Mouse (Mus musculus) spleen, adult 2 months (tissue): ENCODE results near the gene Nt5m. TPM values are rescaled to one million over a fixed set of nuclear protein-coding genes. Genes with fewer than 3 reads are reported as not detected.

ENCODE experiments used
- DNase-seq, 2 experiments: peaks; one replicate each; pipeline versions ENCODE4 v3.0.0 to v3.0.0-alpha.2; 2012 to 2021; ENCODE audit warnings: low spot score in 2 of 2, low read depth in 1 of 2
- H3K27ac ChIP-seq: fragments of 200-500 bp; 2 replicates; pipeline ENCODE4 v1.5.1; 2012; ENCODE audit warnings: low read length, inconsistent platforms; ENCODE audit not compliant: insufficient read depth
- H3K27me3 ChIP-seq: fragments of 200-500 bp; 2 replicates; pipeline ENCODE4 v1.6.1; 2012; ENCODE audit warnings: mild to moderate bottlenecking, moderate library complexity, low read length, inconsistent platforms; ENCODE audit not compliant: control insufficient read depth, insufficient read depth
- H3K36me3 ChIP-seq: fragments of 200-500 bp; 2 replicates; pipeline ENCODE4 v1.6.1; 2012; ENCODE audit warnings: mild to moderate bottlenecking, low read length, inconsistent platforms; ENCODE audit not compliant: control insufficient read depth, insufficient read depth
- H3K4me1 ChIP-seq: fragments of 200-500 bp; 2 replicates; pipeline ENCODE4 v1.6.1; 2011; ENCODE audit warnings: inconsistent platforms; ENCODE audit not compliant: control insufficient read depth, insufficient read depth, insufficient read length
- H3K4me3 ChIP-seq: fragments of 200-500 bp; 2 replicates; pipeline ENCODE4 v1.5.1; 2011; ENCODE audit warnings: mild to moderate bottlenecking, inconsistent platforms; ENCODE audit not compliant: insufficient read depth, insufficient read length; ENCODE audit errors: extremely low read depth
- CTCF ChIP-seq: fragments of 200-500 bp; IDR thresholded peaks from 2 replicates; pipeline ENCODE4 v1.5.1; 2011; ENCODE audit warnings: mild to moderate bottlenecking, inconsistent platforms; ENCODE audit not compliant: insufficient read depth, insufficient read length, insufficient replicate concordance; ENCODE audit errors: extremely low read depth
- POLR2A ChIP-seq: fragments of 200-500 bp; IDR thresholded peaks from 2 replicates; pipeline ENCODE4 v1.6.1; 2011; ENCODE audit warnings: low read depth, low read length, inconsistent platforms
- WGBS: fragments of 180-500 bp; shearing (Covaris S2); methylation state at CpG from one replicate; pipeline ENCODE4 v1.1.7; 2018; 5-methylcytosine and 5-hydroxymethylcytosine counted together
- polyA plus RNA-seq: library from polyadenylated mRNA; depleted of rRNA; stranded (reverse); fragments of >200 nt; gene quantifications from 2 replicates; pipeline ENCODE4 v1.2.3, GENCODE M21; 2012

Nt5m gene
- polyA plus RNA-seq, 1 experiment, result 16.7 TPM

DNA sequence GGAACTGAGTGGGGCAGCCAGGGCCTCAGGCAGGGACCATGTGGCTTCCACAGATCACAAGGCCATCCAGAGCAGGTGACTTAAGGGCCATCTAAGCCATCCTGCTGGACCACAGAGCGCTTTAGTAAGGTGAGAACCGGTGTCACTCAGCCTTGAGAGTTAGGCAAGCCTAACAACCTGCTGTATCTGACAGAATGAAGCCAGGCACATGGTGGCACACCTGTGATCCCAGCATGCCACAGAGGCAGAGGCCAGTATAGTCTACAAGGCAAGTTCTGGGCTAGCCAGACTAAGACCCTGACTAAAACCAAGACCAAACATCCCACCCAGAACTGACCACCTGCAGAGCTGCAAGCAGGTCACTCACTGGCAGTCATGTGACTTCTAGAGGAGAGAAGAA is 33.6 kb upstream of the Nt5m start:
- H3K4me1 ChIP-seq, result peaks cover 4% of the 10 kb centered on the region; the same call in 1 of the 2 replicates
- TF ChIP-seq CTCF (no peak), POLR2A (no peak)
- no peak overlapping the region for H3K27ac ChIP-seq
- peaks cover 60% of the 10 kb centered on the region for H3K36me3 ChIP-seq
- WGBS, result 100% methylated on average over 2 of the region's 2 CpGs
- H3K4me3 ChIP-seq, result no peak overlapping the region
- H3K27me3 ChIP-seq, result no peaks in the 10 kb centered on the region
- no peak for DNase-seq

DNA sequence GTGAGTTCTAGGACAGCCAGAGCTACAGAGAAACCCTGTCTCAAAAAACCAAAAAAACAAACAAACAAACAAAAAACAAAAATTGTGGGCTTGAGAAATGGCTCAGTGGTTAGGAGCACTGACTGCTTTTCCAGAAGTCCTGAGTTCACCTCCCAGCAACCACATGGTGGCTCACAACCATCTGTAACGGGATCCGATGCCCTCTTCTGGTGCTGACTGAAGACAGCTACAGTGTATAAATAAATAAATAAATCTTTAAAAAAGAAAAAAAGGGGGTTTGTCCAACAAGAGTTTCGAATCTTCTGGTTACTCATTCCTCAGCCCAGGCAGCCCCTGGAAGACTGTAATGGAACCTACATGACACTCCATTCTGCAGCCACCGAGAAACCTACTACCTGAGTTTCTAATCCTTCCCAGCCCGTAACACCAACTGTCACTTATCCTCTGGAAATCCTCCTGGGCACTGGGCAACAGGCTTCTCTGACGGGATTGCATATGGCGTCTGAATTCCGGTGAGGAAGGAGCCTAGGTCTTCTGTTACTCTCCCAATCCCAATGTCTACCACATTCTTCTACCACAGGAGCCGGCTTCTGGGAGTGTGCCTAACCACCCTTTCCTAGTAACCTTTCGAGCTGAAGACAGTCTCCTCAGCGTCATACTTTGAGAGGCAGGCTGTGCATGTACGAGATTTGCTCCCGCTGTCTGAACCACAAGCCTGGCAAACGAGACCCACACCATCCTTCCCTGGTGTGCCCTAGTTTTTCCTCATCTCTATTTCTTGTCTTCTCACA is 30.9 kb upstream of the Nt5m start:
- no peaks in the 10 kb centered on the region for H3K27me3 ChIP-seq

DNA sequence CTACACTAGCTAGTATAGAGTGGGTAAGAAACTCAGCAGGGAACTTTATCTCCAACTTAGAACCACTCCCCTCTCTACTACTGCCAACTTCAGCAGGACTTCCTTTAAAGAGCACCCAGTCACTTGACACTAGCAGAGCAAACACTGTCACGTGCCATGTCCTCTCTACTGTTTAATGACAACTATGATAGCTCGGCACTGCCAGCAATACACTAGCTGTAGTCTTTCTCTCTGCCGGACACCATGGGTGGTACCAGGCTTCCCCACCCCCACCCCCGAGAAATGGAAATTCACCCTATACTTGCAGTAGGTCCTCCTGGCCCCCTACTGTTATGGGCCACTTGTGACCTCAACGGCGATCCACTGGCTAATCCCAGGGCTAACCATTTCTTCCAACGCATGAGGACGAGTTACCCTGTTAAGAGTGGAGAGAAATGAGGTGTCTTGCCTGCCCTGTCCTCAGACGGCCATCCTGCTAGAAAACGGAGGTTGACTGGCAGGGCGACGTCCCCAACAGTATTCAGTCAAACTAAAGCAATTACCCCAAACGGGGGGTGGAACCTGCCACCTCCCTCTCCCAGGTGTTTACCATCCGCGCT is 30.1 kb upstream of the Nt5m start:
- peak; percentile 24 to 68 for DNase-seq
- under 1% methylated on average over 15 of the region's 15 CpGs for WGBS
- TF ChIP-seq CTCF (no peak), POLR2A (no peak)
- peak overlapping the region; percentile 99 for H3K27ac ChIP-seq
- peak overlapping the region; percentile 83 for H3K4me3 ChIP-seq
- H3K4me1 ChIP-seq, result peaks cover 6% of the 10 kb centered on the region; the same call in 1 of the 2 replicates
- peaks cover 31% of the 10 kb centered on the region for H3K36me3 ChIP-seq
- H3K27me3 ChIP-seq, result no peaks in the 10 kb centered on the region

More for the DNA sequence above, 30.9 kb upstream of the Nt5m start:
- Histone ChIP-seq H3K36me3 (peaks cover 36% of the 10 kb centered on the region), H3K4me3 (peak overlapping the region; percentile 83; the same call in 1 of the 2 replicates), H3K27ac (peak overlapping the region; percentile 19; the same call in 1 of the 2 replicates), H3K4me1 (peaks cover 6% of the 10 kb centered on the region; the same call in 1 of the 2 replicates)
- no peak for DNase-seq
- 71% methylated on average over 14 of the region's 14 CpGs for WGBS
- TF ChIP-seq POLR2A (no peak), CTCF (no peak)

DNA sequence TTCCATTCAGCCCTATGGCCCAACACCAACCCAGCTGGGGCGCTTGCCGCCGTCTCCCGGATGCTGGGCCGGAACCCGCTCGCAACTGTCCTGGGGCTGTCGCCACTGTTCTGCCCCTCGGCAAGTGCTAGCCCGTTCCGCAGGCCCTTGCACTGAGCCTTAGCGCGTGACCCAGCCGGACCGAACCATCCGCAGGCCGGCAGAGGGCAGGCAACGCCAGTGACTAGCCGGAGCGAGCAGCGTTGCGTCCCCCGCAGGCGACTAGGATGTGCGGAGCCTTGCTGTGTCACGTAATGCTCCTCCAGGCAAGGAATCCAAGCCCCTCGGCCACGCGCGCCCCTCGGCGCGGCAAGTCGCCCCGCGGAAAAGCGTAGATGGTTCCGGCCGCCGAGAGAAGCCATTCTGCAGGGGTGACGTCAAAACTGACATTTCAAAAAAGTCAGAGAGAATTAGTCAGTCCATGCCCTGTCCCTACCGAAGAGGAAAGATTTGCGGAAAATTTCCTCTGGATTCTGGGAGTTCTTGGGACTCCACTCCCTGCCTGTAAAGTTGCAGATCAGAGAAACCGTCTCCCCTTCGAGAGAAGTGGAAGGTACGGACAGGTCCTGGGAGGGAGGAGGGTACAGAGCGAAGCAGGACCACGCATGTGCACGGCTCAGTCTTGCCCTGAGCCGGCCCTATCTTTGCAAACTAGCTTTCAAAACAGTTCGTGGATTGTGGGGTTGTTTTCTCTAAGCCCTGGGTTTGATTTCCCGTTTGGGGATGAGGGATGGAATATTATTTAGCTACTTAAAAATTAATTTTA is 29.4 kb upstream of the Nt5m start, which contains the start of gene Flcn:
Flcn (minus strand) TSS at position 347 of the 805 bp plus-strand sequence.
- whole genome bisulfite sequencing, result under 1% methylated on average over 52 of the region's 52 CpGs
- Histone ChIP-seq H3K36me3 (peaks cover 24% of the 10 kb centered on the region), H3K27ac (peak within 1 kb of the TSS; percentile 99), H3K4me1 (peaks cover 6% of the 10 kb centered on the region; the same call in 1 of the 2 replicates), H3K4me3 (peak within 1 kb of the TSS; percentile 83), H3K27me3 (no peaks in the 10 kb centered on the region)
- DNase-seq, result peak; percentile 80 to 89
- TF ChIP-seq POLR2A, result peak; percentile 94
- TF ChIP-seq CTCF, result no peak

DNA sequence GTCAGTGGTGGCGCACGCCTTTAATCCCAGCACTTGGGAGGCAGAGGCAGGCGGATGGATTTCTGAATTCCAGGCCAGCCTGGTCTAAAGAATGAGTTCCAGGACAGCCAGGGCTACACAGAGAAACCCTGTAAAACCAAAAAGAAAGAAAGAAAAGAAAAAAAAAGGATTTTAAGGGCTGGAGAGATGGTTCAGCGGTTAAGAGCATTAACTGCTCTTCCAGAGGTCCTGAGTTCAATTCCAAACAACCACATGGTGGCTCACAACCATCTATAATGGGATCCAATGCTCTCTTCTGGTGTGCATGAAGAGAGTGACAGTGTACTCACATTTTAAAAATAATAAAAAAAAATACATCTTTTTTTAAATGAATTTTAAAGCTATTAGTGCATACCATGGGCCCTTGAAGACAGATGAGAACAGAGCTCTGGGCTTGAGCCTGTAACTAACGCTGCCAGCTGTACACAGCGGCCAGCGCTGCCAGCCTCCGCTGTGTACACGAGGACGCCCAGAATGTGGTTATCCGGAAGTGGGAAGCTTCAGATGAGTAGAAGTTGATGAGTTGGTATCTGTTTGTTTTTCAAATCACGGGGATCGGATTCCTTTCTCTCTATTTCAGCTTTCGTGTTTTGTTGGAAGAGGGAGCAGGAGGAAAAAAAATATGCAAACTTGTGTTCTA is 28.6 kb upstream of the Nt5m start:
- 67% methylated on average over 14 of the region's 14 CpGs for WGBS
- no peak for DNase-seq
- Histone ChIP-seq H3K27me3 (no peaks in the 10 kb centered on the region), H3K27ac (0 out of 2 replicates have a peak overlapping the region, but pooled peaks have one; percentile 36), H3K4me1 (peaks cover 6% of the 10 kb centered on the region; the same call in 1 of the 2 replicates), H3K36me3 (peaks cover 17% of the 10 kb centered on the region), H3K4me3 (peak overlapping the region; percentile 83; the same call in 1 of the 2 replicates)
- TF ChIP-seq CTCF (no peak), POLR2A (no peak)

DNA sequence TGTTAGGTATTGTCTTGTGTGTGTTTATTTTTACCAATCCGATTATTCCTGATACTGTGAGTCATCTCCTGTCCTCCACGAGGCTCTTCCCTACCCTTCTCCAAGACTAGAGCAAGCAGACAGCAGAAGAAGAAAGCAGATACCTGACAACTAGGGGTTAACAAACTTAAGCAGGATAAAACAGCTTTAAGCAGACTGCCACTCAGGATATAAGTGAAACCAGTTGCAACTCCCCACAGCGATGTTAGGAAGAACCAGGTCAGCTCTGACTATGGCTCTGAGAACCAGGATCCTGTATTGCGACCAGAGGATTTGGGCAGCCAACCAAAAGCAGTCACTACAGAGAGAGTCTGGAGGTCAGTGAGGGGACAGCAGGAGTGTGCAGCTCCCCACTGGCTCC is 28.0 kb upstream of the Nt5m start:
- no peak overlapping the region for H3K27ac ChIP-seq
- no peak for DNase-seq

More for the DNA sequence above, 28.0 kb upstream of the Nt5m start:
- H3K27me3 ChIP-seq, result no peaks in the 10 kb centered on the region
- WGBS, result 76% methylated on average over 4 of the region's 4 CpGs
- H3K4me1 ChIP-seq, result peaks cover 6% of the 10 kb centered on the region; the same call in 1 of the 2 replicates
- TF ChIP-seq POLR2A, result no peak
- no peak for TF ChIP-seq CTCF
- H3K4me3 ChIP-seq, result no peak overlapping the region
- peaks cover 11% of the 10 kb centered on the region for H3K36me3 ChIP-seq
